Mouse (Mus musculus) small intestine, adult 2 months (tissue): ENCODE measurements at regions not wholly inside any gene's neighbourhood (a gene's known extent, or its start where the extent isn't known, plus 50 kb on each side); places are given as distances from the start of the nearest gene placed in this dataset.
A peak's percentile ranks its signal among the peaks of the same experiment; 100 is the strongest.

ENCODE experiments used
- H3K27ac ChIP-seq: fragments of 200-500 bp; 2 replicates; pipeline ENCODE4 v1.5.1; 2012; ENCODE audit warnings: low read depth, low read length, control low read depth, inconsistent platforms; ENCODE audit not compliant: insufficient read depth
- H3K27me3 ChIP-seq: fragments of 200-500 bp; 2 replicates; pipeline ENCODE4 v1.6.1; 2012; ENCODE audit warnings: mild to moderate bottlenecking, moderate library complexity, low read length, inconsistent platforms; ENCODE audit not compliant: control insufficient read depth, insufficient read depth
- H3K36me3 ChIP-seq: fragments of 200-500 bp; 2 replicates; pipeline ENCODE4 v1.6.1; 2012; ENCODE audit warnings: mild to moderate bottlenecking, low read length, control low read depth, inconsistent platforms; ENCODE audit not compliant: control insufficient read depth, insufficient read depth
- H3K4me1 ChIP-seq: fragments of 200-500 bp; 2 replicates; pipeline ENCODE4 v1.6.1; 2012; ENCODE audit warnings: low read length, inconsistent platforms, mixed read lengths; ENCODE audit not compliant: control insufficient read depth, insufficient read depth, insufficient read length
- H3K4me3 ChIP-seq: fragments of 200-500 bp; 2 replicates; pipeline ENCODE4 v1.5.1; 2012; ENCODE audit warnings: low read depth, mild to moderate bottlenecking, control low read depth, inconsistent platforms, low read length, moderate library complexity
- CTCF ChIP-seq: fragments of 200-500 bp; IDR thresholded peaks from 2 replicates; pipeline ENCODE4 v1.5.1; 2012; ENCODE audit warnings: low read depth, mild to moderate bottlenecking, control low read depth, inconsistent platforms, low read length, moderate library complexity, mixed read lengths; ENCODE audit not compliant: insufficient replicate concordance, insufficient read length; ENCODE audit errors: extremely low read depth
- POLR2A ChIP-seq: fragments of 200-500 bp; IDR thresholded peaks from 2 replicates; pipeline ENCODE4 v1.6.1; 2012; ENCODE audit warnings: low read depth, mild to moderate bottlenecking, control low read depth, inconsistent platforms, low read length, moderate library complexity
- WGBS: fragments of 180-500 bp; shearing (Covaris S2); methylation state at CpG from one replicate; pipeline ENCODE4 v1.1.7; 2018; 5-methylcytosine and 5-hydroxymethylcytosine counted together

DNA sequence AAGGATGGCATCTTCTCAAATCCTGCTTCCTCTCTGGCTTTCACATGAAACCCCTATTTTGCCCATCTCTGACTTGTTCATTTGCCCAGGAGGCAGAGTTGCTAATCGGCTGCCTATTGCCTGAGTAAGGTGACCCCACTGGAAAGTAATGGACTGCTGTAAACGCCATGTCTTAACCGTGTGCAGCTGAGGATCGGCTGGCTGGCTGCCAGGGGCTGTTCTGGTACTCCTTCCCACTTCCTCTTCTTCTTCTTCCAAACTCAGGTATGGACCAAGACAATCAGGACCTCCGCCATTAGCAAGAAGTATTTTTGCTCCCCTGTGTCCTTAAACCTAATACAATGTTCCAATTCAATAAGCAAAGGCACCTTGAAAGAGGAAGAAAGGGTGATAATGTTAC lies 177.6 kb upstream of the Spaca1 start:
- Histone ChIP-seq H3K4me1 (no peaks in the 10 kb centered on the region), H3K27ac (no peak overlapping the region), H3K36me3 (no peaks in the 10 kb centered on the region), H3K4me3 (no peak overlapping the region), H3K27me3 (no peaks in the 10 kb centered on the region)
- no peak for TF ChIP-seq CTCF
- WGBS, result 67% methylated on average over 5 of the region's 5 CpGs

DNA sequence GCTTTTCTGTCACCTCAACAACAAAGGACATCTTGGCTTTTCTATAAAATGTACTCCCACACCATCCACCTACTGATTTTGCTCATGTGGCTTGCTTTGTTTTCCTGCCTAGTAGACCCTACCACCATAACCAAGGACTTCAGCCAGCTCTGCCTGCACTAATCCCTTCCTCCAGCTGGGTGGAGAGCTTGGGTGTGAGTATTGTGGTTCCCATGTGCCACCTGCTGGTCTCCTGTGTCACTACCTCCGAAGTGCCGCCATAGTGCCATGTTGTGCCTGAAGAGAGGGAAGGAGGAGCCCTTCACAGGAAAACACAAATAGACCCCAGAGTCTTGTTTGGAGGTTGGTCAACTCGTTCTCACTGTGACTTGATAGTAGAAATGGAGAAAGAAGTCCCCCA lies 181.3 kb upstream of the Spaca1 start:
- H3K27me3 ChIP-seq, result no peaks in the 10 kb centered on the region
- no peak overlapping the region for H3K27ac ChIP-seq
- no peaks in the 10 kb centered on the region for H3K36me3 ChIP-seq
- peak; percentile 98; the same call in 1 of the 2 replicates for TF ChIP-seq CTCF
- no peak for TF ChIP-seq POLR2A
- 5% methylated on average over 3 of the region's 3 CpGs for WGBS
- H3K4me3 ChIP-seq, result no peak overlapping the region
- no peaks in the 10 kb centered on the region for H3K4me1 ChIP-seq

DNA sequence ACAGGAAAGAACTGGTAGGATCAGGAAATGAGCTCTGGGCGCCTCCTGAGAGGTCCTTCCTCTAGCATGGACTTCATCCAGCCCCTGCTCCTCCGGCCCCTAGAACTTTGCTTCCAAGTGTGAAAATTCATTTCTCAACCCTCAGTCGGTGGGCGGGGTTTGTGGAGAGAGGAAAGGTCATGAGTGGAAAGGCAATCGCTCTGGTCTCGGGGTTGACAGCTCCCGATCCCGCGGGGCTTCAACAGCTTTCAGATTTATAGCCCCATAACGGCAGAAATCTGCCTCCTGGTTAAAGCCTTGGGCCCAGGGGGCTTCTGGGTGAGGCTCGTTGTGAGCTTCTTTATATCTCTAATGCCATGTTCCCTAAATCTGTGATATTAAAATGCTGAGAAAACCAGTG lies 184.2 kb upstream of the Spaca1 start:
- no peaks in the 10 kb centered on the region for H3K36me3 ChIP-seq
- H3K27me3 ChIP-seq, result no peaks in the 10 kb centered on the region
- no peak overlapping the region for H3K4me3 ChIP-seq
- TF ChIP-seq CTCF (no peak), POLR2A (no peak)
- no peak overlapping the region for H3K27ac ChIP-seq
- WGBS, result 52% methylated on average over 11 of the region's 11 CpGs
- H3K4me1 ChIP-seq, result no peaks in the 10 kb centered on the region

GRCm38 (mm10) chr4:34234645-34235044 lies 184.7 kb upstream of the Spaca1 start:
- Histone ChIP-seq H3K36me3 (no peaks in the 10 kb centered on the region), H3K4me3 (no peak overlapping the region), H3K4me1 (no peaks in the 10 kb centered on the region), H3K27ac (no peak overlapping the region), H3K27me3 (no peaks in the 10 kb centered on the region)
- WGBS, result 75% methylated on average over 8 of the region's 8 CpGs
- TF ChIP-seq POLR2A (no peak), CTCF (no peak)

DNA sequence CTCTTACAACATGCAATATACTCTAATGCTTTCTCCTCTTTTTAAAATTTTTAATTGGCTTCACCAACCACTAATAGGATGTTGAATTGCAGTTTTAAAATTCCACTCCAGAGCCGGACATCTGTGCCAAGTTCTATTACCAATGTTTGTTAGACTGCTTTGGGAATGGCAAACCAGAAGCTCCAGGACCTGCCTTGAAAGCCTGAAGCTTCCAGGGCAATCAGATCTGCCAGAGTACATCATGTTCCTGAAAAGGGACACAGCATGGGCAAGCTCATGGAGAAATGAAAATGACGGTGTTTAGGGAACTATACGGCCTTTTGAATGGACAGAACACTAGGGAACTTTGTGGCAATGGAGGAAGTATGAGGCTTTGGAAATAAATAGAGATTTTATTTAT lies 187.8 kb upstream of the Spaca1 start:
- no peaks in the 10 kb centered on the region for H3K4me1 ChIP-seq
- H3K36me3 ChIP-seq, result no peaks in the 10 kb centered on the region
- no peaks in the 10 kb centered on the region for H3K27me3 ChIP-seq
- no peak overlapping the region for H3K27ac ChIP-seq
- TF ChIP-seq POLR2A (no peak), CTCF (no peak)
- H3K4me3 ChIP-seq, result no peak overlapping the region
- 77% methylated on average over 3 of the region's 3 CpGs for WGBS

- no peaks in the 10 kb centered on the region for H3K4me1 ChIP-seq
- no peaks in the 10 kb centered on the region for H3K36me3 ChIP-seq
- H3K27ac ChIP-seq, result no peak overlapping the region
- H3K4me3 ChIP-seq, result no peak overlapping the region
- TF ChIP-seq CTCF, result no peak
- no peak for TF ChIP-seq POLR2A
- H3K27me3 ChIP-seq, result no peaks in the 10 kb centered on the region
- 59% methylated on average over 3 of the region's 3 CpGs for WGBS
Observed at GRCm38 (mm10) chr4:34239624-34240023, 189.6 kb upstream of the Spaca1 start.

DNA sequence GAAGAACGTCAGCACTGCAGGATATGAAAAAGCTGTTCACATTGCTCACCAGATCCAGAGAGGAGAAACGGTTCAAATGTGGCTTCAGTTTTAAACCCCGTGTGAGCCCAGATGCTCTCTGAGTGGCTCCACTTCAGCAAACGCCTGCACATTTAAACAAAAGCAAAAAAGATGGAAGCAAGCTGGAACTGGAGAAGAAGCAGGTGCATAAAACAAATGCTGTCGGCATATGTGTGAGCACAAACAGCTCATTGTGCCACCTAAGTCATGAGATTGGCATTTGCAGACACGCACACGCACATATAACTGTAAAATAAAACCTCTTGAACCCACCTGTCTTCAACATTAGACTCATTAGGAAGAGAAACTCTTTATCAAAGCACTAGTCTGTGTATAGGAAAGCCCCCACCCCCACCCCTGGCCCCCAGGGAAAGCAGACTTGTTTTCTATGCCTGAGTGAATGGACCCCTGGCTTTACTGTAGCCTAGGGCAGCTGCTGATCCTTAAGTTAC lies 191.1 kb upstream of the Spaca1 start:
- H3K4me3 ChIP-seq, result no peak overlapping the region
- H3K36me3 ChIP-seq, result no peaks in the 10 kb centered on the region
- no peaks in the 10 kb centered on the region for H3K4me1 ChIP-seq
- 70% methylated on average over 7 of the region's 7 CpGs for WGBS
- no peak for TF ChIP-seq POLR2A
- no peak for TF ChIP-seq CTCF
- H3K27ac ChIP-seq, result no peak overlapping the region
- no peaks in the 10 kb centered on the region for H3K27me3 ChIP-seq

DNA sequence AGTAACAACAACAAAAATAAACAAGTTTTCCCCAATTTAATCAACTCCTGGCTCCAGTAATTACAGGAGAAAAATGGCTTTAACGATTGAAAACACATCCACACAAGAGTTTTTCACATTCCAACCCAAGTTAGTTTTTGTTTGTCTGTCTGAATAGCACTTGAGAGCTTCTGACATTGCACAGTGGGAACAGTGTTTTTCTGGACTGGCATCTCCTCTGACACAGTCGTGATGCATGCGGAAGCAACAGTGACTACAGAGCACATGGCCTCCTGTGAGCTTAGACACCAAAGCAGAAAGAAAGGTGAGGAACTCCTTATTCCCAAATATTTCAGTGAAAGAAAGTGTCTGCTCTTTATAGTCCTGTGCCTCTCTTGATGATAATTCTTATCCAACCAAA lies 191.7 kb upstream of the Spaca1 start:
- TF ChIP-seq CTCF (no peak), POLR2A (no peak)
- WGBS, result 72% methylated on average over 3 of the region's 3 CpGs

More for the DNA sequence above, 191.7 kb upstream of the Spaca1 start:
- no peaks in the 10 kb centered on the region for H3K4me1 ChIP-seq
- no peaks in the 10 kb centered on the region for H3K36me3 ChIP-seq
- no peaks in the 10 kb centered on the region for H3K27me3 ChIP-seq
- H3K27ac ChIP-seq, result no peak overlapping the region
- H3K4me3 ChIP-seq, result no peak overlapping the region
